Mouse (Mus musculus) CD4-positive naive resting alpha-beta T cell, adult 57 days (primary cell): Measurements from ENCODE around the gene Znhit1. TPM values are rescaled to one million over a fixed set of nuclear protein-coding genes. Genes with fewer than 3 reads are reported as not detected.

Experiments
- total RNA-seq: library from RNA; stranded (reverse); gene quantifications from one replicate; pipeline ENCODE4 v1.2.4, GENCODE M21; 2023

Gene Znhit1
- total RNA-seq: 21.4 TPM

DNA sequence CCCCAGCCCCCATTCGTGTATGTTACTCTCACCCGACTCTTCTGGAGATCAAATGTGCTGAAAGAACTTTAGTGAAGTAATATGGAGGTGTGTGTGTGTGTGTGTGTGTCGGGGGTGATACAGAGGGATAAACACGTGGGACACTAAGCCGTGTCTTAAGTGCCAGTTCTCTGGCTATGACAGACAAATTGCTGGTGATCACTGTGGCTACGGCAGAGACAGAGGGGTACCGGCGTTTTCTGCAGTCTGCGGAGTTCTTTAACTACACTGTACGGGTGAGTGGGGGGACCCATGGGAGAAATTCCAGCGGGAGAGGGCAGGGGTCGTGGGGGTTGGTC lies at the start of gene Znhit1:
TSS of gene Znhit1 (minus strand) at position 88 of the 338 bp plus-strand sequence.

GRCm38 (mm10) chr5:137026092-137026491 lies 38.3 kb upstream of the Znhit1 start, which contains the start of gene Vgf:
Gene Vgf (plus strand): TSS chr5:137026392.

DNA sequence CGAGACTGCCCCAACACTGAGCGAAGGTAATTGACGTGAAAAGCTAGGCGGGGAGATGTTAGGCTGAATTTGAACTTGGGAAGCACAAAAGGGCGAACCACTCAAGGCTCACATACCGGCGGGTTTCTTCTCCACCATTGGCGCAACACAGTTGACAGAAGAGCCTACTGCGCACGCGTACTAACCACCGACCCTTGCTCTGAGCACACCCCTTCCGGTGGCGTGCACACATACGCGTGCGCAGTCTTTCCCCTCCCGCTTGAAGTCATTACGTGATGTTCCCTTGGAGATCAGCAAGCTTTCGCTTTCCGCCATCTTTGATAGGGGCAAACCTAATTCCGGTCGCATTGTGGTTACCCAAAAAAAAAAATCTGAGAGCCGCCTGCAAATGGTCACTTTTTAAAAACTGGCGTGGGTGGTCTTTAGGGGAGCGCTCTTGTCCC lies 1.1 kb downstream of the Znhit1 start, which contains the start of gene Plod3:
TSS of gene Plod3 (plus strand) at position 325 of the 443 bp plus-strand sequence.

DNA sequence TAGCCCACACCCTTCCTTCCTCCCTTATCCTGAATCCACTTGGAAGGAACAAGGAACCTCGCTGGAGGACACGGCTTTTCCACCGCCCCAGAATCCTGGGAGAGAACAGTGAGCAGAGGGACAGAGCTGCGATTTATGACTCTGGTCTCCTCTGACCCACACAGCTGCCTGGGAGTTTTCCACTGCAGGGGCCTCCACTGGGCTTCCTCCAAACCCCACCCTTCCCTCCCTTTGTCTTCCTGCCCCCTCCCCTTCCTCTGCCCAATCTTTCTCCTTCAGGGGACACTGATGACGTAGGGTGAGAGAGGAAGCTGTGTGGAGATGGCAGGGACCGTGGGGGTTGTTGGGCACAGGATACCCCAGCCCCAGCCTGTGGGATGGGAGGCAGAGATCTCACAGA lies 21.5 kb downstream of the Znhit1 start, which contains the start of gene Cldn15:
TSS of gene Cldn15 (plus strand) at position 286 of the 400 bp plus-strand sequence.

GRCm38 (mm10) chr5:136953015-136953414 lies 34.8 kb downstream of the Znhit1 start, which contains the start of gene Fis1:
Gene Fis1 (plus strand): TSS chr5:136953275.

Other genes with a start within 250 kb of the Znhit1 start
- not detected for gene Col26a1, start 104.8 kb downstream of the Znhit1 start, total RNA-seq
- gene Ift22, start 79.9 kb downstream of the Znhit1 start, total RNA-seq: 0.92 TPM
- 120 TPM for gene Fis1, start 34.7 kb downstream of the Znhit1 start, total RNA-seq
- gene Cldn15, start 21.4 kb downstream of the Znhit1 start, total RNA-seq: 2.0 TPM
- 12.5 TPM for gene Plod3, start 1.0 kb downstream of the Znhit1 start, total RNA-seq
- not detected for gene Vgf, start 38.4 kb upstream of the Znhit1 start, total RNA-seq
- gene Ap1s1, start 58.1 kb upstream of the Znhit1 start, total RNA-seq: 27.0 TPM
- 0.30 TPM for gene Serpine1, start 84.2 kb upstream of the Znhit1 start, total RNA-seq
- gene Trim56, start 128.2 kb upstream of the Znhit1 start, total RNA-seq: 93.5 TPM
- gene Muc3, start 161.3 kb upstream of the Znhit1 start, total RNA-seq: not detected
- 18.4 TPM for gene Muc3a, start 224.4 kb upstream of the Znhit1 start, total RNA-seq